Mouse (Mus musculus): ENCODE data around the gene Gm17364. TPM values are rescaled to one million over a fixed set of nuclear protein-coding genes. Genes with fewer than 3 reads are reported as not detected.
"Not testable (repeated sequence)": the region's sequence is repeated elsewhere in the genome, so short reads cannot be mapped to it uniquely, and the experiment has no call there.

Gene Gm17364
- total and polyA plus RNA-seq, 2 experiments from 2014 or later: not detected

DNA sequence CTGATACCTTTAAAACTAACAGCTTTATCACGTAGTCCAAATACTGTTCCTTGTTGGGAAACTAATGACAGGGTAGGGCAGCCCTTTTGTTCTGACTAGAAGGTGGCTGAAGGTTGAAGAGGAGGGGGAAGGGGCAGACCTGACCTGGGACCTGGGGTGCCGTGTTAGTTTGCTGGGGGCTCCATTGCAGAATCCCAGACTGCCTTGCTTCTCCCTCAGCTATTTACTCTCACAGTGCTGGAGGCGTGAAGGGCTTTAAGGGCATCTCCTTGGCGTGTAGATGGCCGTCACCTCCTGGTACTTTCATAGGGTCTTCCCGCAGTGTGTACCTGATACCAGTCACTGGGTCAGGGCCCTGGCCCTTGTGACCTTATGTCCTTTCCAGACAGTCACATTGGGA is 21.6 kb downstream of the Gm17364 start:
- Histone ChIP-seq H3K4me1 (ENCODE audit: control insufficient read depth, insufficient read depth) (peaks cover 6% of the 10 kb centered on the region; the same call in 1 of the 2 replicates), H3K9me3 (replicated peaks; ENCODE audit: control insufficient read depth, low read length) (no peaks in the 10 kb centered on the region), H3K36me3 (replicated peaks; ENCODE audit: control insufficient read depth, insufficient read depth, low read length) (no peaks in the 10 kb centered on the region), H3K4me2 (ENCODE audit: low read depth, low read length) (no peak overlapping the region), H3K9ac (replicated peaks; ENCODE audit: low read depth, low read length) (no peak overlapping the region), H3K27me3 (ENCODE audit: control insufficient read depth, insufficient read depth, low read length) (no peaks in the 10 kb centered on the region), H3K27ac (ENCODE audit: low read depth) (no peak overlapping the region), H3K4me3 (ENCODE audit: low read depth, low read length) (no peak overlapping the region)
- TF ChIP-seq CTCF (IDR thresholded peaks at IDR 0.05; ENCODE audit: low read depth): no peak
- WGBS: 88% methylated on average over 6 of the region's 6 CpGs
- DNase-seq (ENCODE audit: low spot score): no peak
- no peak for ATAC-seq (ENCODE audit: insufficient read depth, low read depth)

DNA sequence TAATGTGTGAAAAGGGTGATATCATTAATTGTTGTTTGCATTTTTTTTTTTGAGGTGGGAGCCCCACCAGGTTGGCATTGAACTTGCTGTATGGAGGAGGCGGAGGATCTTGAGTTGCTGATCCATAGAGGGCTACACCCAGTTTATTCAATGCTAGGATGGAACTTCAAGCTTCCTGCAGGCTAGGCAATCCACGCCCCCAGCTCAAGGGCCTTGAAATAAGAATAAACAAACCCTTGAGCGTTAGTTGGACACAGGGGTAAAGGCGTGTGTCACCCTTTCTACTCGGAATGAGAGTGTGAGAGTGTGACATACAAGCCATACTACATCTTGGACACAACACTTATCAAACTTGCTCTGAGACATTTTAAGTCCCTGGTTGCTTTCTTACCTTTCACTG is 22.1 kb downstream of the Gm17364 start:
- H3K27ac ChIP-seq (ENCODE audit: low read depth): no peak overlapping the region

DNA sequence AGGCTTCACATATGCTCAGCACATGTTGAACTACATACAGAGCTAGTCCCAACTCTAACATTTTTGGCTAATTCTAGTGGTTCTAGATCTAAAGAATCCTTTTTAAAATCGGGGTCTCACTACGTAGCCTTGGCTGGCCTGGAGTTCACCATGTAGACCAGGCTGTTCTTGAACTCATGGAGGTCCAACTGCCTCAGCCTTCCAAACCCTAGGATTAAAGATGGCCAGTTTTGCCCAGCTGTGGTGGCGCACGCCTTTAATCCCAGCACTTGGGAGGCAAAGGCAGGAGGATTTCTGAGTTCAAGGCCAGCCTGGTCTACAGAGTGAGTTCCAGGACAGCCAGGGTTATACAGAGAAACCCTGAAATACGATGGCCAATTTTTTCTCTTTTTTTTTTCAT is 22.5 kb downstream of the Gm17364 start:
- H3K36me3 ChIP-seq (replicated peaks; ENCODE audit: control insufficient read depth, insufficient read depth, low read length); H3K27me3 ChIP-seq (ENCODE audit: control insufficient read depth, insufficient read depth, low read length); DNase-seq (ENCODE audit: low spot score); H3K9me3 ChIP-seq (replicated peaks; ENCODE audit: control insufficient read depth, low read length); H3K4me3 ChIP-seq (ENCODE audit: low read depth, low read length); H3K27ac ChIP-seq (ENCODE audit: low read depth); H3K9ac ChIP-seq (replicated peaks; ENCODE audit: low read depth, low read length); H3K4me2 ChIP-seq (ENCODE audit: low read depth, low read length); ATAC-seq (ENCODE audit: insufficient read depth, low read depth); H3K4me1 ChIP-seq (ENCODE audit: control insufficient read depth, insufficient read depth): not testable (repeated sequence)
- WGBS: 89% methylated on average over 5 of the region's 5 CpGs

More for the DNA sequence above, 22.1 kb downstream of the Gm17364 start:
- DNase-seq (ENCODE audit: low spot score) (no peak), ATAC-seq (ENCODE audit: insufficient read depth, low read depth) (no peak)
- Histone ChIP-seq H3K4me1 (ENCODE audit: control insufficient read depth, insufficient read depth) (peaks cover 6% of the 10 kb centered on the region; the same call in 1 of the 2 replicates), H3K9ac (replicated peaks; ENCODE audit: low read depth, low read length) (no peak overlapping the region), H3K4me2 (ENCODE audit: low read depth, low read length) (no peak overlapping the region), H3K36me3 (replicated peaks; ENCODE audit: control insufficient read depth, insufficient read depth, low read length) (no peaks in the 10 kb centered on the region), H3K27me3 (ENCODE audit: control insufficient read depth, insufficient read depth, low read length) (no peaks in the 10 kb centered on the region), H3K9me3 (replicated peaks; ENCODE audit: control insufficient read depth, low read length) (no peaks in the 10 kb centered on the region), H3K4me3 (ENCODE audit: low read depth, low read length) (no peak overlapping the region)
- TF ChIP-seq CTCF (IDR thresholded peaks at IDR 0.05; ENCODE audit: low read depth) (no peak), EP300 (IDR thresholded peaks at IDR 0.05; ENCODE audit: low read depth) (no peak)
- WGBS: 73% methylated on average over 5 of the region's 5 CpGs

DNA sequence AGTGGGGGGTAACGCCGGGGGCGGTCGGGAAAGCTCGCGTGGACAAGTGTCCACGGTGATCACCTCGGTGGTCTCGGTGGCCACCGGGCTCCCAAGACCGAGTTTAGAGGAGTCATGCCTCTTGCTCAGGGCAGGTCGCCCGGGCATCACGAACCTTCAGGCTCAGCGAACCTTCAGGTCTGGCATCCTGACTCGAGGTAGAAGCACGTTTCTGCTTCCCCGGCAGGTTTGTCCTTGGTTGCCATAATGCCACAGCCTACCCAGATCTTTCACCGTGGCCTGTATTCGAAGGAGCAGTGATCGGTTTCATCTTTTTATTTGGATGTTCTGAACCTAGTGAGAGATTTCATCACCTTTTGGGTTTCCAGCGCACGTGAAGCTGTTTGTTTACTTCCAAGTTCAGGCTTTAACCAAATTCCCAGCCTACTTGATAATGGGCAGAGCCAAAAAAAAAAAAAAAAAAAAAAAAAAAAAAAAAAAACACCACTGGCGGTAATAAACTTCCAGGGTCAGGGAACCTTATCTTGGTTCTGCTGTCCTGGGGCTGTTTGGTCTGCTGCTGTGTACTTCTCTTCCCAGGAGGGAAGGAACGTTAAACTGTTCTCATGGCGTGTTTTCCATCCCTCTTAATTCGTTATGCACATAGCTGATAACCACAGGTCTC is 23.3 kb downstream of the Gm17364 start:
- DNase-seq (ENCODE audit: low spot score) (peak; percentile 21), ATAC-seq (ENCODE audit: insufficient read depth, low read depth) (no peak)
- no peaks in the 10 kb centered on the region for H3K36me3 ChIP-seq (replicated peaks; ENCODE audit: control insufficient read depth, insufficient read depth, low read length)
- peak overlapping the region; percentile 91 for H3K27ac ChIP-seq (ENCODE audit: low read depth)
- H3K27me3 ChIP-seq (ENCODE audit: control insufficient read depth, insufficient read depth, low read length): no peaks in the 10 kb centered on the region
- 2% methylated on average over 26 of the region's 27 CpGs for WGBS
- peaks cover 6% of the 10 kb centered on the region; the same call in 1 of the 2 replicates for H3K4me1 ChIP-seq (ENCODE audit: control insufficient read depth, insufficient read depth)
- peak overlapping the region; percentile 70 for H3K9ac ChIP-seq (replicated peaks; ENCODE audit: low read depth, low read length)
- H3K4me3 ChIP-seq (ENCODE audit: low read depth, low read length): peak overlapping the region; percentile 83
- H3K9me3 ChIP-seq (replicated peaks; ENCODE audit: control insufficient read depth, low read length): no peaks in the 10 kb centered on the region
- H3K4me2 ChIP-seq (ENCODE audit: low read depth, low read length): peak overlapping the region; percentile 93
- no peak for TF ChIP-seq EP300 (IDR thresholded peaks at IDR 0.05; ENCODE audit: low read depth)
- TF ChIP-seq CTCF (IDR thresholded peaks at IDR 0.05; ENCODE audit: low read depth): no peak

DNA sequence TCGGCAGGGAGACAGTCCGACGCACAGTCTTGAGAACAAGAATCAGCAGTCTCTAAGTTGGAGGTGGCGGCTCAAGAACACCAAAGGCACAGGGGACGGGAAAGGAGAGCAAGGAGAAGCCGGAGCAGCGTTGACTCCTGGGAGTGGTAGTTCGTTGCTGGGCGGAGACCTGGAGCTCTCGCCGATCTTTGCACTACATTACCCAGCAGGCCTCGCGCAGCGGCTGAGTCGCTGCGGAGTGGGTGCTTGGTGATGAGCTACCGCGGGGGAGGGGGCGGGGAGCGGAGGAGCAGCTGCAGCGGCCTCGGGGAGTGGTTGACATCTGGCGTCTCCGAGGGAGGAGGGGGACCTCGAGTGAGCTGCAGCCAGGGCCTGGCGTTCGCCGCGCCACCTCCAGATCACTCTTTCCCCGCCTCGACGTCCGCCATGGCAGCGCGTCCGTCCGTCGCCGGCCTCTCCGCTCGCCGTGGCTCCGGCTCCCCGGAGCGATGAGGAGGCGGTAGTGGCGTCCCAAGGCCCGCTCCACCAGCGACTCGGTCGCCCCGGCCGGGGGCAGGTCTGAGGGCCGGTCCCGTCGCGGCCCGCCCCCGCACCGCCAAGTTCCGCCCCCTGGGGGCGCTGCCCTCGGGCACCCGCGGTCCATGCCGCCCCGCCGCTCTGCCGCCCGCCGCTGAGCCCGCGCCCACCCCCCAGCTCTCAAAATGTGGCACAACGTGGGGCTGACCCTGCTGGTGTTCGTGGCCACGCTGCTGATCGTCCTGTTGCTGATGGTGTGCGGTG is 24.0 kb downstream of the Gm17364 start, which contains the start of gene Smim13:
Smim13 (plus strand) TSS at position 307 of the 780 bp plus-strand sequence.
- no peak for TF ChIP-seq EP300 (IDR thresholded peaks at IDR 0.05; ENCODE audit: low read depth)
- no peak for TF ChIP-seq CTCF (IDR thresholded peaks at IDR 0.05; ENCODE audit: low read depth)
- ATAC-seq (ENCODE audit: insufficient read depth, low read depth): peak; percentile 97
- Histone ChIP-seq H3K27me3 (ENCODE audit: control insufficient read depth, insufficient read depth, low read length) (no peaks in the 10 kb centered on the region), H3K4me3 (ENCODE audit: low read depth, low read length) (peak within 1 kb of the TSS; percentile 83), H3K9me3 (replicated peaks; ENCODE audit: control insufficient read depth, low read length) (no peaks in the 10 kb centered on the region), H3K4me1 (ENCODE audit: control insufficient read depth, insufficient read depth) (peaks cover 8% of the 10 kb centered on the region), H3K27ac (ENCODE audit: low read depth) (peak within 1 kb of the TSS; percentile 91), H3K9ac (replicated peaks; ENCODE audit: low read depth, low read length) (peak within 1 kb of the TSS; percentile 70), H3K4me2 (ENCODE audit: low read depth, low read length) (peak within 1 kb of the TSS; percentile 93), H3K36me3 (replicated peaks; ENCODE audit: control insufficient read depth, insufficient read depth, low read length) (no peaks in the 10 kb centered on the region)
- WGBS: under 1% methylated on average over 67 of the region's 78 CpGs
- peak; percentile 98 for DNase-seq (ENCODE audit: low spot score)

Measured in heart, postnatal 0 days (tissue).